Mouse (Mus musculus) ES-E14 (cell line): Measurements from ENCODE around the gene Atp1a1.

Source experiments
- MAFK ChIP-seq: IDR thresholded peaks from 2 replicates; pipeline ENCODE4 v1.6.1; 2014; ENCODE audit warnings: mild to moderate bottlenecking, low read depth, low read length, inconsistent platforms; ENCODE audit not compliant: insufficient read depth
- ZC3H11A ChIP-seq: IDR thresholded peaks from 2 replicates; pipeline ENCODE4 v1.6.1; 2012; ENCODE audit warnings: low read depth, mild to moderate bottlenecking, inconsistent platforms, low read length, borderline replicate concordance
- ZNF384 ChIP-seq: IDR thresholded peaks from 2 replicates; pipeline ENCODE4 v1.6.1; 2012; ENCODE audit warnings: low read depth, low read length, inconsistent platforms

DNA sequence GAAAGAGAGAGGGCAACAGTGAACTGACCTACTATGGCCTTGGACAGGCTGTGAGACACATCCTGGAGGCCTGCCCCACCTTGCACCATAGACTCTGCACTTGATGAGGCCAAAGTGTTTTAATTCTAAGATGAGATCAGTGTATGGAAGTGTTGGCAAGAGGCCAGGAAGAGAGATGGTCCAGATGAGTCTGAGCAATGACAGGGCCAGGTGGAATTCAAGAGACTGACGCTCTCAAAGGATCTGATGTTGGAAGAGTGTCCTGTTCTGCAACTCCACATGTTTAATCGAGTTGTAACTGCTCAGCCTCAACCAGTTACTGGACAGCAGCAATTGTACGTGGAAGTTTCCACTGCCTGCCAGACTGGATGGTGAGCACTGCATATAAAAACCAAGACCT lies 26.4 kb downstream of the Atp1a1 start:
- no peak for TF ChIP-seq ZNF384
- TF ChIP-seq ZC3H11A: no peak
- no peak for TF ChIP-seq MAFK
